Comparison of ENCODE assay signal across 11 mouse cellular contexts in the genomic region with DNA sequence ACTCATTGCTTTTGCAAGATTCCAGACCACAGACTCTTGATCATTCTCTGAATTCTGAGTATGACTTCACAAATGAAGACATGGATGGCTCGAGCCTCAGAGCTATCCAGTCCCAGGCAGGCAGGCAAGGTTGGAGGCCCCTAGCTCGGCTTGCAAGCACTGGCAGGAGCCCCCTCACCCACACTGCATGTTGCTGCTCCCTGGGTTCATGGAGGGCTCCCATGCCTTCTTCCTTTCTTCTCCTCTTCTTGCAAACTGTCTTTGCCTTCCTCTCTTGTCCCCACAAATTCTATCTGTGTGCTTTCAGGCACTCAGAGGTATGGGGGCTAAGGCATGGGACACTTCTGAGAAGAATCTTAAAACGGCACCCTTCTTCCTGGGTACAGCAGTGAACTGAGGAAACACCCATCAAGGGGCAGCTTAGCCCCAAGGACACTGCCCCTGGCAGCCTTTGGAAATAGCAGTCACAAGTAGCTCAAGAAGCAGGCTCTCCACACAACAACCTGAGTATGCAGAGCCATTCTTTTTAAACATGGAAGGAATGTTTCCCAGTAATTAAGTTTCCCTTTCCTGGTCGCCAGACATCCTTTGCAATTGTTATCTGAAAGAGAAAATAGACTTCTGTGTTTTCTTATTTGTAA. TPM values are rescaled to one million over a fixed set of nuclear protein-coding genes. Genes with fewer than 3 reads are reported as not detected.
A peak's percentile ranks its signal among the peaks of the same experiment; 100 is the strongest.
DNase-seq lines count a peak whose midpoint lies in the region; ATAC-seq lines count a peak whose summit lies in the region.
"Had no signal": no experiment of that assay in that cellular context is flagged by ENCODE, and none has a peak within 500 bp of the region (broad histone marks: within the 10 kb centered on the region; RNA-seq: fewer than 3 reads in every experiment).

No protein-coding gene starts in this region.

- no peak for ATAC-seq in embryonic facial prominence, embryonic 13.5 days (ENCODE audit: insufficient number of reproducible peaks, insufficient read depth, low FRiP score, low TSS enrichment, low read depth)
- no peak for ATAC-seq in hindbrain, embryonic 15.5 days (ENCODE audit: low FRiP score, low read depth)

- no peaks in the 10 kb centered on the region for H3K36me3 ChIP-seq in embryonic facial prominence, embryonic 13.5 days
- no peaks in the 10 kb centered on the region for H3K36me3 ChIP-seq in hindbrain, embryonic 15.5 days
- H3K36me3 ChIP-seq: liver, embryonic 13.5 days had no signal

- peaks cover 79% of the 10 kb centered on the region for H3K4me1 ChIP-seq in embryonic facial prominence, embryonic 13.5 days
- H3K4me1 ChIP-seq in hindbrain, embryonic 15.5 days (replicated peaks), result peaks cover 50% of the 10 kb centered on the region
- H3K4me1 ChIP-seq: liver, embryonic 13.5 days had no signal

- H3K4me3 ChIP-seq in embryonic facial prominence, embryonic 13.5 days, result no peak overlapping the region
- H3K4me3 ChIP-seq in hindbrain, embryonic 15.5 days, result no peak overlapping the region
- H3K4me3 ChIP-seq: liver, embryonic 13.5 days had no signal

- no peaks in the 10 kb centered on the region for H3K27me3 ChIP-seq in embryonic facial prominence, embryonic 13.5 days
- no peaks in the 10 kb centered on the region for H3K27me3 ChIP-seq in hindbrain, embryonic 15.5 days
- H3K27me3 ChIP-seq: liver, embryonic 13.5 days had no signal

- peak overlapping the region; percentile 75 for H3K27ac ChIP-seq in embryonic facial prominence, embryonic 13.5 days
- peak overlapping the region; percentile 75 for H3K27ac ChIP-seq in hindbrain, embryonic 15.5 days (replicated peaks)
- H3K27ac ChIP-seq: liver, embryonic 13.5 days had no signal

- no peaks in the 10 kb centered on the region for H3K9me3 ChIP-seq in embryonic facial prominence, embryonic 13.5 days
- no peaks in the 10 kb centered on the region for H3K9me3 ChIP-seq in hindbrain, embryonic 15.5 days
- H3K9me3 ChIP-seq: liver, embryonic 13.5 days had no signal

- no peak overlapping the region for H3K9ac ChIP-seq in embryonic facial prominence, embryonic 13.5 days
- H3K9ac ChIP-seq in hindbrain, embryonic 15.5 days, result no peak overlapping the region
- H3K9ac ChIP-seq: liver, embryonic 13.5 days had no signal

- DNase-seq in layer of hippocampus, adult 8-10 months (ENCODE audit: low spot score in 2 of 2), result peak; percentile 5 to 7
- DNase-seq in layer of hippocampus, postnatal 36 days, result no peak
- DNase-seq in neural tube, embryonic 10.5 days (ENCODE audit: extremely low spot score, low spot score), result peak; percentile 31
- no peak for DNase-seq in urinary bladder, postnatal 14 days (ENCODE audit: low spot score)
- DNase-seq in cerebellum, adult 11-12 months, result no peak
- no peak for DNase-seq in cerebellum, postnatal 4 days (ENCODE audit: low spot score in 2 of 2)
- DNase-seq: cerebellum, adult 11 months; liver, embryonic 13.5 days had no signal

- 30% methylated on average over 4 of the region's 4 CpGs for WGBS in embryonic facial prominence, embryonic 13.5 days
- WGBS in hindbrain, embryonic 15.5 days, result 24% methylated on average over 4 of the region's 4 CpGs

- no peak overlapping the region; the same call in 1 of the 2 replicates for H3K4me2 ChIP-seq in embryonic facial prominence, embryonic 13.5 days
- peak overlapping the region; percentile 16; the same call in 1 of the 2 replicates for H3K4me2 ChIP-seq in hindbrain, embryonic 15.5 days
- H3K4me2 ChIP-seq: liver, embryonic 13.5 days had no signal

RNA-seq across cellular contexts. Expression of gene Zfp957, which starts 44.3 kb away (rescaled TPM):
- total RNA-seq in layer of hippocampus, adult 8-10 months (2022), result not detected
- total RNA-seq in layer of hippocampus, postnatal 36 days (2021), result not detected
- polyA plus RNA-seq in embryonic facial prominence, embryonic 13.5 days (2015; fragmentation: Nextera tagmentation; extraction: Ambion mirVana), result not detected in 2 replicates
- polyA plus RNA-seq in hindbrain, embryonic 15.5 days (2015; fragmentation: Nextera tagmentation; extraction: Ambion mirVana), result not detected in 2 replicates
- polyA plus RNA-seq: heart, postnatal 0 days; liver, embryonic 13.5 days had no signal

Comparison
In these comparisons a context has a peak if more than half of its experiments do, and no peak if none do; other contexts are left out.
1. DNase-seq: peak in layer of hippocampus, adult 8-10 months (2 of 2) and neural tube, embryonic 10.5 days (single experiment); none in layer of hippocampus, postnatal 36 days (0 of 2), urinary bladder, postnatal 14 days (single experiment), cerebellum, adult 11-12 months (single experiment) and cerebellum, postnatal 4 days (0 of 2).